Mouse (Mus musculus): ENCODE results near the gene Ap3d1. TPM values are rescaled to one million over a fixed set of nuclear protein-coding genes. Genes with fewer than 3 reads are reported as not detected.

Gene Ap3d1
- polyA plus RNA-seq (2012; rRNA removed; ENCODE audit: low replicate concordance): 80.7 and 89.3 TPM in 2 replicates

GRCm38 (mm10) chr10:80742180-80742978 is at the start of gene Ap3d1:
Gene Ap3d1, minus strand, starts transcription at chr10:80742264.

GRCm38 (mm10) chr10:80754594-80755290 is 12.7 kb upstream of the Ap3d1 start, which contains the start of gene Dot1l:
Gene Dot1l, plus strand, starts transcription at chr10:80755206.

GRCm38 (mm10) chr10:80701721-80702535 is 40.1 kb downstream of the Ap3d1 start, which contains the start of the genes Mob3a and Izumo4:
Gene Mob3a, minus strand, starts transcription at chr10:80701977.
Gene Izumo4, plus strand, starts transcription at chr10:80702184.

GRCm38 (mm10) chr10:80677942-80678436 is 64.1 kb downstream of the Ap3d1 start, which contains the start of gene Mknk2:
Gene Mknk2, minus strand, starts transcription at chr10:80678112.

Other genes starting within 250 kb of the Ap3d1 start
- gene Onecut3, start 247.4 kb downstream of the Ap3d1 start, polyA plus RNA-seq (2012; rRNA removed; ENCODE audit: low replicate concordance): 0.26 and 4.2 TPM in 2 replicates
- 0.02 TPM in 1 of 2 replicates, not detected in the other for gene Atp8b3, start 203.1 kb downstream of the Ap3d1 start, polyA plus RNA-seq (2012; rRNA removed; ENCODE audit: low replicate concordance)
- gene Rexo1, start 180.7 kb downstream of the Ap3d1 start, polyA plus RNA-seq (2012; rRNA removed; ENCODE audit: low replicate concordance): 50.2 and 62.3 TPM in 2 replicates
- gene Klf16, start 164.9 kb downstream of the Ap3d1 start, polyA plus RNA-seq (2012; rRNA removed; ENCODE audit: low replicate concordance): 22.7 and 36.3 TPM in 2 replicates
- gene Abhd17a, start 151.9 kb downstream of the Ap3d1 start, polyA plus RNA-seq (2012; rRNA removed; ENCODE audit: low replicate concordance): 502 and 1,087 TPM in 2 replicates
- 164 and 176 TPM in 2 replicates for gene Scamp4, start 139.4 kb downstream of the Ap3d1 start, polyA plus RNA-seq (2012; rRNA removed; ENCODE audit: low replicate concordance)
- gene Adat3, start 139.4 kb downstream of the Ap3d1 start, polyA plus RNA-seq (2012; rRNA removed; ENCODE audit: low replicate concordance): 23.9 and 33.1 TPM in 2 replicates
- 1.7 and 2.4 TPM in 2 replicates for gene Gm49322, start 136.2 kb downstream of the Ap3d1 start, polyA plus RNA-seq (2012; rRNA removed; ENCODE audit: low replicate concordance)
- 194 and 256 TPM in 2 replicates for gene Csnk1g2, start 119.4 kb downstream of the Ap3d1 start, polyA plus RNA-seq (2012; rRNA removed; ENCODE audit: low replicate concordance)
- gene Btbd2, start 85.2 kb downstream of the Ap3d1 start, polyA plus RNA-seq (2012; rRNA removed; ENCODE audit: low replicate concordance): 70.9 and 83.2 TPM in 2 replicates
- gene Mknk2, start 64.2 kb downstream of the Ap3d1 start, polyA plus RNA-seq (2012; rRNA removed; ENCODE audit: low replicate concordance): 147 TPM in 2 replicates
- 28.1 and 37.8 TPM in 2 replicates for gene Mob3a, start 40.3 kb downstream of the Ap3d1 start, polyA plus RNA-seq (2012; rRNA removed; ENCODE audit: low replicate concordance)
- gene Izumo4, start 40.1 kb downstream of the Ap3d1 start, polyA plus RNA-seq (2012; rRNA removed; ENCODE audit: low replicate concordance): 20.8 and 44.8 TPM in 2 replicates
- gene Dot1l, start 12.9 kb upstream of the Ap3d1 start, polyA plus RNA-seq (2012; rRNA removed; ENCODE audit: low replicate concordance): 53.5 and 58.4 TPM in 2 replicates
- 50.6 and 68.2 TPM in 2 replicates for gene Sf3a2, start 55.9 kb upstream of the Ap3d1 start, polyA plus RNA-seq (2012; rRNA removed; ENCODE audit: low replicate concordance)
- gene Plekhj1, start 56.4 kb upstream of the Ap3d1 start, polyA plus RNA-seq (2012; rRNA removed; ENCODE audit: low replicate concordance): 44.6 and 62.2 TPM in 2 replicates
- 0.54 and 2.5 TPM in 2 replicates for gene Amh, start 63.0 kb upstream of the Ap3d1 start, polyA plus RNA-seq (2012; rRNA removed; ENCODE audit: low replicate concordance)
- not detected in 2 replicates for gene Jsrp1, start 71.2 kb upstream of the Ap3d1 start, polyA plus RNA-seq (2012; rRNA removed; ENCODE audit: low replicate concordance)
- gene Oaz1, start 84.4 kb upstream of the Ap3d1 start, polyA plus RNA-seq (2012; rRNA removed; ENCODE audit: low replicate concordance): 955 and 1,664 TPM in 2 replicates
- 0.02 and 0.07 TPM in 2 replicates for gene Lingo3, start 101.8 kb upstream of the Ap3d1 start, polyA plus RNA-seq (2012; rRNA removed; ENCODE audit: low replicate concordance)
- gene Lsm7, start 112.9 kb upstream of the Ap3d1 start, polyA plus RNA-seq (2012; rRNA removed; ENCODE audit: low replicate concordance): 89.4 and 104 TPM in 2 replicates
- gene Sppl2b, start 113.0 kb upstream of the Ap3d1 start, polyA plus RNA-seq (2012; rRNA removed; ENCODE audit: low replicate concordance): 80.9 and 86.1 TPM in 2 replicates
- gene Tmprss9, start 129.6 kb upstream of the Ap3d1 start, polyA plus RNA-seq (2012; rRNA removed; ENCODE audit: low replicate concordance): 0.78 and 3.7 TPM in 2 replicates
- gene Timm13, start 158.7 kb upstream of the Ap3d1 start, polyA plus RNA-seq (2012; rRNA removed; ENCODE audit: low replicate concordance): 217 and 283 TPM in 2 replicates
- 30.0 and 34.9 TPM in 2 replicates for gene Lmnb2, start 176.0 kb upstream of the Ap3d1 start, polyA plus RNA-seq (2012; rRNA removed; ENCODE audit: low replicate concordance)
- gene Gadd45b, start 187.8 kb upstream of the Ap3d1 start, polyA plus RNA-seq (2012; rRNA removed; ENCODE audit: low replicate concordance): 14.8 and 34.1 TPM in 2 replicates